Mouse (Mus musculus) left cerebral cortex, postnatal 4 days (tissue): ENCODE data around the gene Olfr1313. TPM values are rescaled to one million over a fixed set of nuclear protein-coding genes. Genes with fewer than 3 reads are reported as not detected.
"Not testable (repeated sequence)": the region's sequence is repeated elsewhere in the genome, so short reads cannot be mapped to it uniquely, and the experiment has no call there.

Experiments
- DNase-seq: peaks from one replicate; pipeline ENCODE4 v3.0.0-alpha.2; 2022
- intact Hi-C: fragments of 180-260 bp; cut with DNase I; formaldehyde crosslinking; loops from one replicate; pipeline ENCODE4 v1.15.1; 2025
- total RNA-seq, 2 experiments: library from RNA; stranded (reverse); gene quantifications; 2 replicates each; pipeline ENCODE4 v1.2.3; 2021

Olfr1313 gene
- total RNA-seq: not detected

GRCm38 (mm10) chr2:112077743-112078142 is at the start of gene Olfr1313:
Gene Olfr1313, minus strand, starts transcription at chr2:112077843.
- no peak for DNase-seq
- intact Hi-C loops: no loop called here

- intact Hi-C loops: no loop called here
- DNase-seq: no peak
Observed at GRCm38 (mm10) chr2:112115340-112115739, 37.7 kb upstream of the Olfr1313 start, which contains the start of gene Olfr1315-ps1. Gene Olfr1315-ps1, minus strand, starts transcription at chr2:112115440.

- no peak for DNase-seq
- intact Hi-C loops: no loop called here
Observed at GRCm38 (mm10) chr2:112096681-112097080, 19.0 kb upstream of the Olfr1313 start, which contains the start of gene Olfr1314. Gene Olfr1314, minus strand, starts transcription at chr2:112096781.

- intact Hi-C loops: no loop called here
- DNase-seq: no peak
Observed at GRCm38 (mm10) chr2:112050138-112050537, 27.5 kb downstream of the Olfr1313 start, which contains the start of gene Olfr1312. Gene Olfr1312, minus strand, starts transcription at chr2:112050238.

GRCm38 (mm10) chr2:112026971-112027370 is 50.7 kb downstream of the Olfr1313 start:
- DNase-seq, intact Hi-C loops: not testable (repeated sequence)

- DNase-seq: no peak
Observed at GRCm38 (mm10) chr2:112024312-112024711, 53.3 kb downstream of the Olfr1313 start, which contains the start of gene Olfr1311. Gene Olfr1311, minus strand, starts transcription at chr2:112024412.

More at GRCm38 (mm10) chr2:112024312-112024711, 53.3 kb downstream of the Olfr1313 start, which contains the start of gene Olfr1311:
- intact Hi-C loops: no loop called here

Other genes with a start within 250 kb of the Olfr1313 start
- not detected for gene Olfr1305, start 200.7 kb downstream of the Olfr1313 start, total RNA-seq
- not detected for gene Olfr1306, start 161.6 kb downstream of the Olfr1313 start, total RNA-seq
- under 1 TPM; 0.04 TPM for gene Olfr1307, start 128.4 kb downstream of the Olfr1313 start, total RNA-seq
- not detected for gene Olfr1308, start 112.9 kb downstream of the Olfr1313 start, total RNA-seq
- gene Olfr1309, start 87.6 kb downstream of the Olfr1313 start, total RNA-seq: not detected
- not detected for gene Olfr1310, start 65.1 kb downstream of the Olfr1313 start, total RNA-seq
- gene Olfr1311, start 53.4 kb downstream of the Olfr1313 start, total RNA-seq: not detected
- gene Olfr1312, start 27.6 kb downstream of the Olfr1313 start, total RNA-seq: not detected
- not detected for gene Olfr1314, start 18.9 kb upstream of the Olfr1313 start, total RNA-seq
- not detected for gene Olfr1315-ps1, start 37.6 kb upstream of the Olfr1313 start, total RNA-seq
- not detected for gene Olfr1316, start 57.1 kb upstream of the Olfr1313 start, total RNA-seq
- gene Olfr1317, start 62.5 kb upstream of the Olfr1313 start, total RNA-seq: not detected
- not detected for gene Olfr1318, start 76.4 kb upstream of the Olfr1313 start, total RNA-seq
- 10 to 100 TPM; 47.7 to 50.4 TPM for gene Lpcat4, start 161.6 kb upstream of the Olfr1313 start, total RNA-seq
- not detected for gene Nutm1, start 181.4 kb upstream of the Olfr1313 start, total RNA-seq
- gene Nop10, start 184.1 kb upstream of the Olfr1313 start, total RNA-seq: 10 to 100 TPM; 72.4 to 79.6 TPM
- 10 to 100 TPM; 84.1 to 87.2 TPM for gene Slc12a6, start 188.0 kb upstream of the Olfr1313 start, total RNA-seq
- under 1 TPM in 1 of 2 experiments, not detected in 1; 0.64 TPM for gene Gm21985, start 188.5 kb upstream of the Olfr1313 start, total RNA-seq